Mouse (Mus musculus) retina, postnatal 1 day (tissue): ENCODE measurements around the gene Col15a1.

Experiments used
- DNase-seq: peaks from one replicate; pipeline ENCODE4 v3.0.0-alpha.2; 2012

Col15a1 gene

GRCm38 (mm10) chr4:47273795-47274194, 65.8 kb downstream of the Col15a1 start:
- DNase-seq = no peak

GRCm38 (mm10) chr4:47274911-47275310, 67.0 kb downstream of the Col15a1 start:
- no peak for DNase-seq

GRCm38 (mm10) chr4:47278397-47278796, 70.4 kb downstream of the Col15a1 start:
- DNase-seq = no peak

- DNase-seq = peak; percentile 39
Measured at GRCm38 (mm10) chr4:47279085-47279707, 71.2 kb downstream of the Col15a1 start.

GRCm38 (mm10) chr4:47280126-47280525, 72.2 kb downstream of the Col15a1 start:
- DNase-seq = no peak

GRCm38 (mm10) chr4:47281920-47282682, 74.1 kb downstream of the Col15a1 start:
- DNase-seq = no peak

GRCm38 (mm10) chr4:47284311-47284710, 76.3 kb downstream of the Col15a1 start:
- DNase-seq = no peak

GRCm38 (mm10) chr4:47284874-47285273, 76.9 kb downstream of the Col15a1 start:
- no peak for DNase-seq

- DNase-seq = no peak
Measured at GRCm38 (mm10) chr4:47286599-47287147, 78.7 kb downstream of the Col15a1 start.

GRCm38 (mm10) chr4:47287468-47287867, 79.5 kb downstream of the Col15a1 start:
- no peak for DNase-seq

GRCm38 (mm10) chr4:47288306-47288705, 80.3 kb downstream of the Col15a1 start:
- DNase-seq = no peak

GRCm38 (mm10) chr4:47289526-47289925, 81.6 kb downstream of the Col15a1 start:
- no peak for DNase-seq

GRCm38 (mm10) chr4:47290448-47290847, 82.5 kb downstream of the Col15a1 start:
- no peak for DNase-seq

GRCm38 (mm10) chr4:47291013-47291412, 83.1 kb downstream of the Col15a1 start:
- peak; percentile 41 for DNase-seq

GRCm38 (mm10) chr4:47292956-47293355, 85.0 kb downstream of the Col15a1 start:
- DNase-seq = no peak

- DNase-seq = no peak
Measured at GRCm38 (mm10) chr4:47293771-47294543, 86.0 kb downstream of the Col15a1 start.

GRCm38 (mm10) chr4:47294544-47295070, 86.6 kb downstream of the Col15a1 start:
- no peak for DNase-seq

- DNase-seq = no peak
Measured at GRCm38 (mm10) chr4:47295547-47295946, 87.6 kb downstream of the Col15a1 start.

GRCm38 (mm10) chr4:47300701-47301100, 92.7 kb downstream of the Col15a1 start:
- no peak for DNase-seq

- no peak for DNase-seq
Measured at GRCm38 (mm10) chr4:47302610-47303009, 94.6 kb downstream of the Col15a1 start.

- DNase-seq = no peak
Measured at GRCm38 (mm10) chr4:47303340-47303998, 95.5 kb downstream of the Col15a1 start.

- no peak for DNase-seq
Measured at GRCm38 (mm10) chr4:47309886-47310625, 102.1 kb downstream of the Col15a1 start.
